Mouse (Mus musculus): ENCODE measurements around the gene Dbil5.
"Not testable (repeated sequence)": the region's sequence is repeated elsewhere in the genome, so short reads cannot be mapped to it uniquely, and the experiment has no call there.

Dbil5 gene

DNA sequence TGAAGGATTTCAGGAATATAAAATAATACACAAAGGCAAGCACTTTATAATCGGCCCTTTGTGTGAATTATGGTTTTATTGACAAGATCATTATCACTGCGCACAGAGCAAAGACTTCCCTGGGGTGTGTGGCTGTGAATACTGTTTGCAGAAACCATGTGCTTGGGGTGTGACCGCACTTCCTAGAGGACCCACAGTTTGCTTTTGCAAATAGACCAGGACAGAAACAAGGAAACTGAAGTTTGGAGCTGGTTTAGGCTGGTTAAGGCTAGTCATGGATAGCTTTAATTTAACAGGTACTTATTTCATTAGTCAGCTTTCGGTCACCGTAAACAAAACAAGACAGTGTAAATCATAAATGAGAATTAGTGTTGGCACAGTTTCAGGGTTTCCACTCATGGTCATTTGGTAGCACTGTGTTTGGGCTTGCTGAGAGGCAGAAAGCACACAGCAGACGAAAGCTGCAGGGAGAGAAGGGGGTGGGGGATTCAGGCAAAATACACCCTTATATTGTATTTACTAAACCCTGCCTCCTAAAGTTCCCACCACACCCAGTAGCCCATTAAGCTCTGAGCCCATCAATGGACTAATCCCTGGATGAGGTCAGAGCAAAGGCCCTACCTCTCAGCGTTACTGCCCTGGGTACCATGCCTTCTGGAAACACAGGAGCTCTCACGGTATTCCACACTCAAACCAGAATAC lies 21.0 kb upstream of the Dbil5 start:
- Histone ChIP-seq H3K4me1 (replicated peaks; ENCODE audit: low read depth, low read length) (peaks cover 18% of the 10 kb centered on the region), H3K36me3 (ENCODE audit: insufficient read depth, low read length) (no peaks in the 10 kb centered on the region), H3K9me3 (ENCODE audit: low read length) (no peaks in the 10 kb centered on the region), H3K27me3 (ENCODE audit: insufficient read depth, low read length) (peaks cover 14% of the 10 kb centered on the region), H3K4me3 (replicated peaks; ENCODE audit: low read length) (no peak overlapping the region)
- no peak for TF ChIP-seq POU5F1 (IDR thresholded peaks at IDR 0.05; ENCODE audit: borderline replicate concordance, low read length)
- no peak for TF ChIP-seq NANOG (IDR thresholded peaks at IDR 0.05; ENCODE audit: borderline replicate concordance, low read length)
- TF ChIP-seq CTCF (conservative IDR thresholded peaks at IDR 0.05; ENCODE audit: low read length), result no peak

- peaks cover 18% of the 10 kb centered on the region for H3K27me3 ChIP-seq (ENCODE audit: insufficient read depth, low read length)
- H3K4me1 ChIP-seq (replicated peaks; ENCODE audit: low read depth, low read length), result peaks cover 21% of the 10 kb centered on the region
- no peak overlapping the region for H3K4me3 ChIP-seq (replicated peaks; ENCODE audit: low read length)
- no peaks in the 10 kb centered on the region for H3K36me3 ChIP-seq (ENCODE audit: insufficient read depth, low read length)
- TF ChIP-seq NANOG (IDR thresholded peaks at IDR 0.05; ENCODE audit: borderline replicate concordance, low read length) (no peak), CTCF (conservative IDR thresholded peaks at IDR 0.05; ENCODE audit: low read length) (no peak), POU5F1 (IDR thresholded peaks at IDR 0.05; ENCODE audit: borderline replicate concordance, low read length) (no peak)
- H3K9me3 ChIP-seq (ENCODE audit: low read length), result no peaks in the 10 kb centered on the region
Measured at GRCm38 (mm10) chr11:76196977-76197469, 20.4 kb upstream of the Dbil5 start.

GRCm38 (mm10) chr11:76201761-76202674 lies 15.4 kb upstream of the Dbil5 start:
- no peaks in the 10 kb centered on the region for H3K9me3 ChIP-seq (ENCODE audit: low read length)
- peaks cover 17% of the 10 kb centered on the region for H3K4me1 ChIP-seq (replicated peaks; ENCODE audit: low read depth, low read length)
- peaks cover 16% of the 10 kb centered on the region; the same call in 1 of the 2 replicates for H3K36me3 ChIP-seq (ENCODE audit: insufficient read depth, low read length)
- peak overlapping the region; percentile 95 for H3K4me3 ChIP-seq (replicated peaks; ENCODE audit: low read length)
- peaks cover 42% of the 10 kb centered on the region for H3K27me3 ChIP-seq (ENCODE audit: insufficient read depth, low read length)
- no peak for TF ChIP-seq CTCF (conservative IDR thresholded peaks at IDR 0.05; ENCODE audit: low read length)
- TF ChIP-seq POU5F1 (IDR thresholded peaks at IDR 0.05; ENCODE audit: borderline replicate concordance, low read length), result no peak
- TF ChIP-seq NANOG (IDR thresholded peaks at IDR 0.05; ENCODE audit: borderline replicate concordance, low read length), result no peak

- no peaks in the 10 kb centered on the region for H3K9me3 ChIP-seq (ENCODE audit: low read length)
- no peak for TF ChIP-seq NANOG (IDR thresholded peaks at IDR 0.05; ENCODE audit: borderline replicate concordance, low read length)
- TF ChIP-seq CTCF (conservative IDR thresholded peaks at IDR 0.05; ENCODE audit: low read length), result no peak
- no peak for TF ChIP-seq POU5F1 (IDR thresholded peaks at IDR 0.05; ENCODE audit: borderline replicate concordance, low read length)
- peaks cover 16% of the 10 kb centered on the region for H3K4me1 ChIP-seq (replicated peaks; ENCODE audit: low read depth, low read length)
- H3K27me3 ChIP-seq (ENCODE audit: insufficient read depth, low read length), result peaks cover 25% of the 10 kb centered on the region
- no peak overlapping the region for H3K4me3 ChIP-seq (replicated peaks; ENCODE audit: low read length)
- peaks cover 64% of the 10 kb centered on the region for H3K36me3 ChIP-seq (ENCODE audit: insufficient read depth, low read length)
Measured at GRCm38 (mm10) chr11:76206793-76207192, 10.6 kb upstream of the Dbil5 start.

- Histone ChIP-seq H3K9me3 (ENCODE audit: low read length) (no peaks in the 10 kb centered on the region), H3K27me3 (ENCODE audit: insufficient read depth, low read length) (no peaks in the 10 kb centered on the region), H3K4me1 (replicated peaks; ENCODE audit: low read depth, low read length) (peaks cover 34% of the 10 kb centered on the region), H3K4me3 (replicated peaks; ENCODE audit: low read length) (no peak overlapping the region), H3K36me3 (ENCODE audit: insufficient read depth, low read length) (peaks cover 98% of the 10 kb centered on the region)
- TF ChIP-seq CTCF (conservative IDR thresholded peaks at IDR 0.05; ENCODE audit: low read length) (no peak), POU5F1 (IDR thresholded peaks at IDR 0.05; ENCODE audit: borderline replicate concordance, low read length) (no peak), NANOG (IDR thresholded peaks at IDR 0.05; ENCODE audit: borderline replicate concordance, low read length) (no peak)
Measured at GRCm38 (mm10) chr11:76210228-76210985, 7.0 kb upstream of the Dbil5 start.

- peaks cover 96% of the 10 kb centered on the region for H3K36me3 ChIP-seq (ENCODE audit: insufficient read depth, low read length)
- not testable (repeated sequence) for H3K9me3 ChIP-seq (ENCODE audit: low read length); H3K27me3 ChIP-seq (ENCODE audit: insufficient read depth, low read length); H3K4me3 ChIP-seq (replicated peaks; ENCODE audit: low read length)
- H3K4me1 ChIP-seq (replicated peaks; ENCODE audit: low read depth, low read length), result peaks cover 46% of the 10 kb centered on the region
Measured at GRCm38 (mm10) chr11:76211595-76211994, 5.8 kb upstream of the Dbil5 start.

- Histone ChIP-seq H3K9me3 (ENCODE audit: low read length) (no peaks in the 10 kb centered on the region), H3K4me1 (replicated peaks; ENCODE audit: low read depth, low read length) (peaks cover 59% of the 10 kb centered on the region), H3K36me3 (ENCODE audit: insufficient read depth, low read length) (peaks cover 80% of the 10 kb centered on the region), H3K4me3 (replicated peaks; ENCODE audit: low read length) (no peak overlapping the region), H3K27me3 (ENCODE audit: insufficient read depth, low read length) (no peaks in the 10 kb centered on the region)
- TF ChIP-seq POU5F1 (IDR thresholded peaks at IDR 0.05; ENCODE audit: borderline replicate concordance, low read length), result no peak
- TF ChIP-seq CTCF (conservative IDR thresholded peaks at IDR 0.05; ENCODE audit: low read length), result no peak
- no peak for TF ChIP-seq NANOG (IDR thresholded peaks at IDR 0.05; ENCODE audit: borderline replicate concordance, low read length)
Measured at GRCm38 (mm10) chr11:76213841-76214240, 3.6 kb upstream of the Dbil5 start.

DNA sequence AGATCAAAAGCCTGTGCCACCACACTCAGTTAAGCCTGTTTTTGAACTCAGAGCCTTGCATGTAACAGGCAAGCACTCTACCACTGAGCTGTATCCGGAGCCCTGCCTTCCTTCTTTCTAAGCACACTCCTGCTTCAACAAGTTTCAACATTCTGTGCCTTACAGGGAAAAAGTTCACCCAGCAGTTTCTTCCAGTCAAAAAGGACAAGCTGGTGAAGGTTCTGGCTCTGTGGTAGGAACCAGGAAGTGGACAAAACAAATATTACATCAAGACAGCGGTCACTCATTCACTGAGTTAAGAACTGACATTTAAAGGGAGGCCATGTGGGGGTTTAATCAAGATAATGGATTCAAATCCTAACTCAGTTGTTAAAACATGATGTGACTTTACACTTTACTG lies 2.4 kb upstream of the Dbil5 start:
- Histone ChIP-seq H3K4me3 (replicated peaks; ENCODE audit: low read length) (no peak overlapping the region), H3K4me1 (replicated peaks; ENCODE audit: low read depth, low read length) (peaks cover 55% of the 10 kb centered on the region), H3K36me3 (ENCODE audit: insufficient read depth, low read length) (peaks cover 79% of the 10 kb centered on the region), H3K9me3 (ENCODE audit: low read length) (no peaks in the 10 kb centered on the region), H3K27me3 (ENCODE audit: insufficient read depth, low read length) (no peaks in the 10 kb centered on the region)
- no peak for TF ChIP-seq POU5F1 (IDR thresholded peaks at IDR 0.05; ENCODE audit: borderline replicate concordance, low read length)
- no peak for TF ChIP-seq NANOG (IDR thresholded peaks at IDR 0.05; ENCODE audit: borderline replicate concordance, low read length)
- no peak for TF ChIP-seq CTCF (conservative IDR thresholded peaks at IDR 0.05; ENCODE audit: low read length)
